Mouse (Mus musculus): ENCODE data around the gene Sel1l3.

Gene Sel1l3

GRCm38 (mm10) chr5:53175195-53175594 lies 38.5 kb downstream of the Sel1l3 start:
- in situ Hi-C loops (cut with MboI, MseI), result no loop called here

GRCm38 (mm10) chr5:53174461-53174860 lies 39.3 kb downstream of the Sel1l3 start:
- in situ Hi-C loops (cut with MboI, MseI), result no loop called here

GRCm38 (mm10) chr5:53172908-53173307 lies 40.8 kb downstream of the Sel1l3 start:
- in situ Hi-C loops (cut with MboI, MseI), result no loop called here

DNA sequence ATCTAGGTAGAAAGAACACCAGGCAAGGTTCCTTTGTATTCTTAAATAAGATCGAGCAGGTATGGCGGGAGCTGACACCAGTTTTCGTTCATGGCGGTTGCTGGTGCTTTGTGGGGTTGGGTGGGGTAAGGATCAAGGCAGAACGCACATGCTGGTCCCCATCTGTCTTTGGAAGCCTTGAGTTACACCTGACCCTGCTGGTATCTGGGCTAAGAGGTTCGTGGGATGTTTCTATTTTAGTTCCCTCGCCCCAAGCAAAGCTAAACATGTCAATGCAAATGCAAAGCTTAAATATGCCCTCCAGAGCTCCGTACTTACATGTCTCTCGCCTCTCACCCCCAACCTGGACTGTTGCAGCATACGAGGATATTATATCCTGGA lies 41.5 kb downstream of the Sel1l3 start:
- in situ Hi-C loops (cut with MboI, MseI), result no loop called here

GRCm38 (mm10) chr5:53171611-53172255 lies 42.0 kb downstream of the Sel1l3 start:
- in situ Hi-C loops (cut with MboI, MseI), result no loop called here

DNA sequence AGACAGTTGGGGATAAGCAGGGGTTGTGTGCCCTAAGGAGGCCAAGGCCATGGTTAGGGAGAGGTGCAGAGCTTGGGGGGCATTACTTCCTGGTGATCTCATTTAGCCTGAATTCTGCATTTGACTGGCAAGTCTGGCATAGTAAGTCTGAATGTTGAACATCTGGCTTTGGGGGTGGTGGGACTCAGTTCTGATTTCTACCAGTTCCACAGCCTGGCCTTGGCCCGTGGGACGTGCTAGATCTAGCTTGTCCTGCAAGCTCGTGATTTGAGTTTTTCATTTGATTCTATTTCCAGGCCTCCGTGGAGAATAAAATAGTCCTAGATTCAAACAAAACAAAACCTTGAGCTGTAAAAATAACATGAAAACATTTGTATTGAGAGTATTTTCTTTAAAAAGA lies 46.2 kb downstream of the Sel1l3 start:
- in situ Hi-C loops (cut with MboI, MseI), result no loop called here

GRCm38 (mm10) chr5:53165672-53166071 lies 48.1 kb downstream of the Sel1l3 start:
- in situ Hi-C loops (cut with MboI, MseI), result no loop called here

DNA sequence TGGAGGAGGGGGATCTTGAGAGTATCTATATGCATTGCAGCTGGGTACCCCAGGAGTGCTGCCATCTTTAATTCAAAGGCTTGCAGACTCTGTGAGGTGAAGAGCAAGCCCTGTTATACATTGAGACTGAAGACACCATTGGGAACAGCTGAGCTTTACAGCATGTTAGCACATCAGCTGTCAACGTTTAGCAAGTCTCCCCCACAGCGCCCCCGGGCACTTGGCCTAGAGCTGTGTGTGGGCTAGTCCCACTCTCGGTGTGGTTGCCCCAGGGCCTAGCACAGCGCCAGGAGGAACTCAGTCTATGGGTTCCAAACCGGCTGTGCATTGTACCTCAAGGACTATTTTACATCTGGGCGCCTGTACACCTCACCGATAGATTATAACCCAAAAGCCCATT lies 51.3 kb downstream of the Sel1l3 start:
- in situ Hi-C loops (cut with MboI, MseI), result no loop called here

GRCm38 (mm10) chr5:53161506-53162186 lies 52.1 kb downstream of the Sel1l3 start:
- in situ Hi-C loops (cut with MboI, MseI), result no loop called here

DNA sequence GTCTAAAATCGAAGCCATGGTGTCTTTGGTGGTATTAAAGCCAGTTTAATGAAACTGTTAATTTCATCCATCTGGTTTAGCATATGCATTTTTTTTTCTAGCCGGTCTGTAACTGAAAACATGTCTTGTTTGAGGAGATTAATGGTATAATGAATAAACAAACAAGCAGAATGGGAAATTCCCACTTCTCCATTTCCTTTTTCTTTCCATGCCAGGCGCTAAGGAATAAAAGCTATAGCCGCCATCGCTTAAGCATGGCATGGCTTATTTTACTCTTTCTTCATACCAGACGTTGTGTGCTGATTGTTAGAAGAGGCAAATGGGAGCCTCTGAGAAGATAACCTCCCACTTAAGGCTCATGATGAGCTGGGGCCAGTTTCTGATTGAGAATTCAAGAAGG lies 53.5 kb downstream of the Sel1l3 start:
- in situ Hi-C loops (cut with MboI, MseI), result no loop called here

- in situ Hi-C loops (cut with MboI, MseI), result no loop called here
Observed at GRCm38 (mm10) chr5:53159631-53160030, 54.1 kb downstream of the Sel1l3 start.

GRCm38 (mm10) chr5:53159166-53159565 lies 54.6 kb downstream of the Sel1l3 start:
- in situ Hi-C loops (cut with MboI, MseI), result no loop called here

- in situ Hi-C loops (cut with MboI, MseI), result no loop called here
Observed at GRCm38 (mm10) chr5:53155985-53156679, 57.6 kb downstream of the Sel1l3 start.

DNA sequence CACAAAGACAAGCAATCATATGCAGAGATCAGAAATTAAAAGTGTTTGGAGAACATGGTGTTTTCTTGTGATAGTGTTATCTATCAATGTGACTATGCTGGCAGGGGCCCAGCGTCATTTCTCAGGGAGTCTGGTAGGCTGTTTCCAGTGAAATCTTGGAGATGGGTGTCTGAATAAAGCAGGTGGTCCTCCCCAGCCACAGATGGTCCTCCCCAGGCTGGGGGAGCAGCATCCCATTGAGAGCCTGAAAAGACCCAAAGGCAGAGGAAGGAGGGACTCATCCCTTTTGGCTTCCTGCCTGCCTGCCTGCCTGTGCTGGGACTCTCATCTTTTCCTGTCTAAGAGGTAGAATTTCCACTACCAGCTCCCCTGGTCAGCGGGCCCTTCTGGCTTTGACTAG lies 59.2 kb downstream of the Sel1l3 start:
- in situ Hi-C loops (cut with MboI, MseI), result no loop called here

DNA sequence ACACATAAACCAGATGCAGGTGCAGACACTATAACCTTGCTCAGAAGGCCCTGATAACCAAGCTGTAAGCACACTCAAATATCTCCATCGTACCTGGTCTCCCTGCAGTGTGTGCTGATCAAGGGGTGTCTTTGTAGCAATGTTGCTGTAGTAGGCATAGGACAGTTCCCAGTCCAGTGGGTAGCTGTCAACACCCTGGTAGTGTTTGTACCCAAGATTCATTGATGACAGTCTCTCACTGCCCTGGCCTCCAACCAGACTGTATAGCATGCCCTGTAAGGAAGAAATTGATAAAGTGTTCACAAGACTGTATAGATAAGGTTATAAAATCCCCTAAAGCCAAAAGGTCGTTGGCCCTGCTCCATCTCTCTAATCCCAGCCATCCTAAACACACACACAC lies 59.6 kb downstream of the Sel1l3 start:
- in situ Hi-C loops (cut with MboI, MseI), result no loop called here

DNA sequence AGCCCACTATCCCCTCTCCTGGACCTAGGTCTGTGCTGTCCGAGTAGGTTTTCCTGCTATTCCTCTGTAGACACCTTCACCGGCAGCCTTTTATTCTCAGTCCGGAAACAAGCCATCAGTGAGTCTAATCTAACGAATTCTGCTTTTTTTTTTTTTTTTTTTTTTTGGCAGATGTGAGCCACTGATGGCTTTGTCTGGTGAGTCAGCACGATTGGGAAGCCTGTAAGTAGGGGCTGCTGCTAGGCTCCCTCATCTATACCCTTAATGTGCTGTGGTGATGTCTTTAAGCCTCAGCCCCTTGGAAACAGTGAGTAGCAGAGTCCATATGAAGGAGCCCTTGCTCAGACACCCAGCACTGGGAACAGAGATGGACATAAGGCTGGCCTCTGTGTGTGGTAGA lies 60.6 kb downstream of the Sel1l3 start:
- in situ Hi-C loops (cut with MboI, MseI), result no loop called here

DNA sequence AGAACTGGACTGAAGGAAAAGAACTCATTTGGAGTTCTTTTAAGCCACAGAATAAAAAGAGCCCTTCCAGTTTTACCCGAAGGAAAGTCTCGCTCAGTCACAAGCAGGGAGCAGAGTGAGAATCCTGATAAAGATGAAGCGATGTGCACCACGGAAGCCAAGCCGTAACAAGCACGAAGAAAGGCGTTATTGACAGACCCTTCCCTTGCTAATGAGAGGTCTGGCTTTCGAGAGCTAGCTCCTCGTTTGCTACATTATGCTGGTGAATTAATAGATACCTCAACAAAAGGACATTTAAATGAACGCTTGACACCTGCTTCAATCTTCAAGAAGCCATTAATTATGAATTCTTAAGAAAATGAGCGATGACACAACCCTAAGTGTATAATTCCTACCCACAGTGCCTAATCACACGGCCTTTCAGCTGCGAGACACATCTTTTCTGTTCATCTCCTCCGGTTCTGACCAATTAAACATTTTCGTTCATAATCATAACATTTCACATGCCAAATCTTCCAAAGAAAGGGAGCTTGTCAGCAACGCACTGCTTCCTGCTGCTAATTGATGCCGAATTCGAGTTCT lies 62.3 kb downstream of the Sel1l3 start:
- in situ Hi-C loops (cut with MboI, MseI), result no loop called here

- in situ Hi-C loops (cut with MboI, MseI), result no loop called here
Observed at GRCm38 (mm10) chr5:53148960-53149685, 64.6 kb downstream of the Sel1l3 start.

DNA sequence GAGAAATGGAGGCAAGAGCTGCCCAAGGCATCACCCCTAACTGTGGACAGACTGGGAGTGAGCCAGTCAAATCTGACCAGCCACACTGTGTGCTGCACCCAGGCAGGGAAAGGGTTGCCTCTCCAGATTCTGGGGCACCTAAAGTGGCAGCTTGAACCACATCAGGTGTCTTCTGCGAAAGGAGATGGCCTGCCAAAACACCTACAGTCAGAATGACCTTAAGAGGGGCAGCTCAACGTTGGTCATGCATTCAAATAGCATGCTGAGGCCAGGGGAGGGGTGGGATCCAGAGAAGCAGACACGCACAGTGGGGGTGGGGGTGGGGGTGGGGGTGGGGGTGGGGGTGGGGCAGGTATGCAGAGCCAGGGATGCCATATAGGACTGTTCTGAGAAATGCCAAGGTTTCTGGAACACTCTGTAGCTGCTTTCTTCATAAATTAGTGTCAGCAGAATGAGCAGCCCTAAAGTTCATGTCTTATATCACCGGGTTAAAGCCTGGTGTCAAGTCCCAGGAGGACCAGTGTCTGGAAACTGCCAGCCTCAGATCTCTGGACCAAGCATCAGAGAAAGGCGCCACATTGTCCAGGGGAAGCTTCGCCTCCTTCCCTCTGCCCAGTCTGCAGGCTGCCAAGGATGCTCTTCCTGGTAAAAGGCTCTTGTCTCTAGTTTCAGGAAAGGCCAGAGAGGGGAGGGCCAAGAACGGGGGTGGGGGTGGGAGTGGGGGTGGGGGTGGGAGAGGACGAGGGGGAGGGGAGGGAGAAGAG lies 65.4 kb downstream of the Sel1l3 start:
- in situ Hi-C loops (cut with MboI, MseI), result no loop called here

- in situ Hi-C loops (cut with MboI, MseI), result no loop called here
Observed at GRCm38 (mm10) chr5:53147418-53147817, 66.3 kb downstream of the Sel1l3 start.

GRCm38 (mm10) chr5:53146684-53147061 lies 67.1 kb downstream of the Sel1l3 start:
- in situ Hi-C loops (cut with MboI, MseI), result no loop called here

Measured in T-helper 17 cell (primary cell).